Mouse (Mus musculus) stomach, embryonic 15.5 days (tissue): Measurements from ENCODE around the gene Gm49342. TPM values are rescaled to one million over a fixed set of nuclear protein-coding genes. Genes with fewer than 3 reads are reported as not detected.
"Not testable (repeated sequence)": the region's sequence is repeated elsewhere in the genome, so short reads cannot be mapped to it uniquely, and the experiment has no call there.

Experiments
- ATAC-seq: fragments of 200-750 bp; cut with Nextera tagmentation; 2 replicates; pipeline ENCODE4 v1.8.0; 2017; ENCODE audit warnings: low read depth, moderate number of reproducible peaks, moderate TSS enrichment; ENCODE audit not compliant: insufficient read depth, low FRiP score
- H3K27ac ChIP-seq: fragments of 300-500 bp; sonication (generic); 2 replicates; pipeline ENCODE4 v1.5.1; 2015; ENCODE audit warnings: mild to moderate bottlenecking, inconsistent platforms
- H3K27me3 ChIP-seq: fragments of 300-500 bp; sonication (generic); replicated peaks from 2 replicates; pipeline ENCODE4 v1.6.1; 2015; ENCODE audit warnings: inconsistent platforms
- H3K36me3 ChIP-seq: fragments of 300-500 bp; sonication (generic); 2 replicates; pipeline ENCODE4 v1.6.1; 2015; ENCODE audit warnings: inconsistent platforms
- H3K4me1 ChIP-seq: fragments of 300-500 bp; sonication (generic); 2 replicates; pipeline ENCODE4 v1.6.1; 2015; ENCODE audit warnings: inconsistent platforms
- H3K4me2 ChIP-seq: fragments of 300-500 bp; sonication (generic); 2 replicates; pipeline ENCODE4 v1.6.1; 2015; ENCODE audit warnings: mild to moderate bottlenecking, inconsistent platforms
- H3K4me3 ChIP-seq: fragments of 300-500 bp; sonication (generic); replicated peaks from 2 replicates; pipeline ENCODE4 v1.5.1; 2015; ENCODE audit warnings: inconsistent platforms
- H3K9ac ChIP-seq: fragments of 300-500 bp; sonication (generic); 2 replicates; pipeline ENCODE4 v1.6.1; 2015; ENCODE audit warnings: inconsistent platforms
- H3K9me3 ChIP-seq: fragments of 300-500 bp; sonication (generic); 2 replicates; pipeline ENCODE4 v1.6.1; 2016; ENCODE audit warnings: inconsistent platforms
- WGBS: fragments of 180-500 bp; shearing (Covaris S2); methylation state at CpG from one replicate; pipeline ENCODE4 v1.1.7; 2015; 5-methylcytosine and 5-hydroxymethylcytosine counted together
- polyA plus RNA-seq: library from polyadenylated mRNA; unstranded; fragments of >200 nt; fragmentation: Nextera tagmentation; extraction: Ambion mirVana; gene quantifications from 2 replicates; pipeline ENCODE4 v1.2.1, GENCODE M21; 2015

Gene Gm49342
- polyA plus RNA-seq: not detected in 2 replicates

DNA sequence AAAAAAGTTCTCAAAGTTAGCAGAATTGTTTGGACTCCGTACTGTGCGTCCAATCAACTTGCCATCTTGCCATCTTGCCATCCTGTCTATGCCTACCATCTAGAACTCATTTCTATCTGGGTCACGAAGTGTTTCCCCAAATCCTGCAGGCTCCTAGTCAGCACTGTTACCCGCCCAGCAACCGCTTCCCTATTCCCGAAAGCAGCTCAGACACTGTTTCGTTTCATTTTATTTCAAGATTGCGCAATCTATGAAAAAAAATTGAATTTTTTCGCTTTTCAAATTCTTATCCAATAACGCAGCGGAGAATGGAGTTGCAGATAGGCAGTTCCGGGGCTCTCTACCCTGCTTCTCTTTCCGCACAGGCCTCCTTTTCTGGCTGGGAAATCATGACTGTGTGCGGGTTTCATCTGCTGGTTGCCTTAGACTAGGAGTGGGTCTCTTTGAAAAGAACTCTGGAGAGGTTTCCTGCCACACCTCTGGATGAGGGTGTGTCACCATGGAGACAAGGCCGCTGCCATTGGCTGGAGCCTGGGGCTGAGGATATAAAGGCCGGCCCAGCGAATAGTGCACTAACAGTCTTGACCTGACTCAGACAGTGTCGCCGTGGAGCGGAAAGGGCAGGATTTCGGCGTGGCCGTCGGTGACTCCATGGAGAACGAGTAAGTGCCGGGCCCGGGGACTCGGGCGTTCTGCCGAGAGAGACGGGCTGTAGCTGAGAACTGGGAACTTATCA lies at the start of gene Gm49342:
TSS of gene Gm49342 (plus strand) at position 586 of the 736 bp plus-strand sequence.
- Histone ChIP-seq H3K36me3 (no peaks in the 10 kb centered on the region), H3K4me1 (no peaks in the 10 kb centered on the region), H3K27me3 (no peaks in the 10 kb centered on the region), H3K27ac (peak within 1 kb of the TSS; percentile 92), H3K9ac (peak within 1 kb of the TSS; percentile 26; the same call in 1 of the 2 replicates), H3K4me2 (peak within 1 kb of the TSS; percentile 60), H3K4me3 (peak within 1 kb of the TSS; percentile 54), H3K9me3 (no peaks in the 10 kb centered on the region)
- WGBS: 10% methylated on average over 31 of the region's 31 CpGs
- ATAC-seq: peak; percentile 98

DNA sequence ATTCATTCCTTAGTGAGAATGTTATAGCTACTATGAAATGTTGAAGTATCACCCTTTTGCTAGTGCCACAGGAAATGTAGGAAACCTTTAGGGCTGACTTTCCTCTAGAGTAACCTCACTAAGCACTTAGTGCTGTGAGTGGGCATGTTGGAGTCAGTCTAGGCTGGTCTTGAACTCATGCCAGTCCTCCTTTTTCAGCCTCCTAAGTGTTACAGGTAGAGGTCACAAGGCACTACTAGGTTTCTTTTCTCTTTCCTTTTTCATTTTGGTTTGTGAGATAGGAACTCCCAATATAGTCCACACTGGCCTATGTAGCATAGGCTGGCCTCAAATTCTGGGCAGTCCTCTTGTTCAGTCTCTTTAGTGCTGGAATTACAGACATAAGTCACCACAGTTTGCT lies 48.9 kb upstream of the Gm49342 start:
- H3K9me3 ChIP-seq: no peaks in the 10 kb centered on the region
- H3K9ac ChIP-seq: no peak overlapping the region
- H3K27me3 ChIP-seq: 0 out of 2 replicates have a peak, but pooled peaks cover 3% of the 10 kb centered on the region
- H3K4me3 ChIP-seq: no peak overlapping the region
- ATAC-seq: no peak
- no peak overlapping the region for H3K27ac ChIP-seq
- H3K4me1 ChIP-seq: peaks cover 13% of the 10 kb centered on the region; the same call in 1 of the 2 replicates
- H3K4me2 ChIP-seq: no peak overlapping the region
- H3K36me3 ChIP-seq: no peaks in the 10 kb centered on the region

- Histone ChIP-seq H3K36me3 (no peaks in the 10 kb centered on the region), H3K4me2 (peak overlapping the region; percentile 79), H3K4me1 (peaks cover 13% of the 10 kb centered on the region; the same call in 1 of the 2 replicates), H3K4me3 (peak overlapping the region; percentile 37), H3K9ac (peak overlapping the region; percentile 31), H3K27me3 (0 out of 2 replicates have a peak, but pooled peaks cover 3% of the 10 kb centered on the region), H3K9me3 (no peaks in the 10 kb centered on the region), H3K27ac (no peak overlapping the region)
- WGBS: 12% methylated on average over 19 of the region's 19 CpGs
- ATAC-seq: peak; percentile 14; the same call in 1 of the 2 replicates
These were observed 48.2 kb upstream of the Gm49342 start for GRCm38 (mm10) chr14:50895985-50896746.

DNA sequence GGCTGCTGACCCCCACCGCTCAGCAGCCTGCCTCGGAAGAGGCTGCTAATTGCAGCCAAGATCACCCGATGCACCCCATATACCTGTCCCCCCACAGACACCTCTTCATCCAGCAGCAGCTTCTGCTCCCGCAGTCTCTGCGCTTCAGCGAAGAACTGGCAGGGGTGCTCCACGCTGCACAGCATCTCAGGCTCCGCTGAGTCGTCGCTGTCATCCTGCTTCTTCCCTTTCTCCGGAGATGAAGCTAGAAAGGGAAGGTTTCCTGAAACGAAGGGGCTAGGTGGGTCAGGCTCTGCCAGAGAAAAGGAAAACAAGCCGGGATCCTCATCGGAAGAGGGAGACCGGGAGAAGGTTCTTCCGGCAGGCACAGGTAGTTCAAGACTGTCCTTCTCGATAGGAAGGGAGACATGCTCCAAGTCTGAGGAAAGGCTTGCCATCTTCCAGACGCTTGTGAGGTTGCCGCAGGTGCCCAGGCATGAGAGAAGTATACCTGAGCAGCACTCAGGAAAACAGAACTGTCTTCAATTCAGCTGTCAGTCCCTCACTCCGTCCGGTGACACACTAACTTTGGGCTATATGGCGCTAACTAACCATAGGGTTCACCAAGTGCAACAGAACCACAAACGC lies 47.5 kb upstream of the Gm49342 start:
- no peak for ATAC-seq
- peak overlapping the region; percentile 37 for H3K4me3 ChIP-seq
- no peak overlapping the region for H3K27ac ChIP-seq
- 20% methylated on average over 23 of the region's 23 CpGs for WGBS
- H3K4me1 ChIP-seq: peaks cover 13% of the 10 kb centered on the region; the same call in 1 of the 2 replicates
- peak overlapping the region; percentile 79 for H3K4me2 ChIP-seq
- H3K9me3 ChIP-seq: no peaks in the 10 kb centered on the region
- H3K36me3 ChIP-seq: no peaks in the 10 kb centered on the region
- H3K9ac ChIP-seq: peak overlapping the region; percentile 31
- 0 out of 2 replicates have a peak, but pooled peaks cover 3% of the 10 kb centered on the region for H3K27me3 ChIP-seq

GRCm38 (mm10) chr14:50897374-50897765 lies 46.9 kb upstream of the Gm49342 start, which contains the start of gene Klhl33:
Gene Klhl33, minus strand, starts transcription at chr14:50897507.
- H3K27ac ChIP-seq: no peak within 1 kb of the TSS
- 53% methylated on average over 7 of the region's 7 CpGs for WGBS

GRCm38 (mm10) chr14:50897992-50898391 lies 46.3 kb upstream of the Gm49342 start:
- H3K4me3 ChIP-seq, H3K4me2 ChIP-seq, H3K9ac ChIP-seq, ATAC-seq, H3K36me3 ChIP-seq, H3K9me3 ChIP-seq, H3K27ac ChIP-seq, H3K27me3 ChIP-seq, H3K4me1 ChIP-seq: not testable (repeated sequence)
- WGBS: 89% methylated on average over 2 of the region's 2 CpGs

More at GRCm38 (mm10) chr14:50897374-50897765, 46.9 kb upstream of the Gm49342 start, which contains the start of gene Klhl33:
- ATAC-seq: no peak
- H3K4me3 ChIP-seq: peak within 1 kb of the TSS; percentile 37
- no peaks in the 10 kb centered on the region for H3K36me3 ChIP-seq
- H3K27me3 ChIP-seq: 0 out of 2 replicates have a peak, but pooled peaks cover 3% of the 10 kb centered on the region
- H3K4me2 ChIP-seq: peak within 1 kb of the TSS; percentile 79
- peak within 1 kb of the TSS; percentile 31 for H3K9ac ChIP-seq
- H3K4me1 ChIP-seq: peaks cover 13% of the 10 kb centered on the region; the same call in 1 of the 2 replicates
- H3K9me3 ChIP-seq: no peaks in the 10 kb centered on the region

DNA sequence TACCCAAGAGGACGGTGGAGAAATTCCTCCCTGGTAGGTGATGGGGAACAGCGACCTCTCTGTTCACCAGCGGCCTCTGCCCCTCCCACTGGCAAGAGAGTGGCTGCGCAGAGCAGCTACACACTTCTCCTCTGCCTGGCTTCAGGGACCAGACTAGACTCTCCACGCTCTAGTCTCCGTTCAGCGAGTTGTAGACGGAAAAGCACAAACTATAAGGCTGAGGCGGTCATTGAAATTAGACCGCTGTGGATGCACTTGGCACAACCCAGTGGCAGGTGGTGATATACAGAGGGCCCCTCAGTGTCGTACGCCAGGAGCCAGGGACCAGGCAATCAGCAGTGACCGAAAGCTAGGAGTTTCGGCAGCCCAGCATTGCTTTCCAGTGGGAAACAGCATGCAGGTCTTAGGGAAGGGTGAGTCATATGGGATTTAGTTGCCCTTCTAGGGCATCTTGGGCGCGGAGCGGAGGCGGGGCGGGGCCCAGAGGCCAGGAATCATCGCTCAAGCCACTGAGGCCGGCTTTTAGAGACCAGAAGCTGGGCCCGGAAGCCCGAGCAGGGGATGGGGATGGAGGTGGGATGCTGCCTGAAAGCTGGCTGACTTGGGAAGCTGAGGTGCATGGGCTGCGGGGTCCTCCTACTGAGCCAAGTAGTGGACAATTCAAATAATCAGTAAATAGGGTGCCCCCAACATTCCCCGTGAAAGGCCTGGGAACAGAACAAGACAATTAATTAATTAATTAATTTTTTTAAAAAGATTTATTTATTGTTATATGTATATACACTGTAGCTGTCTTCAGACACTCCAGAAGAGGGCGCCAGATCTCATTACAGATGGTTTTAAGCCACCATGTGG lies 40.1 kb upstream of the Gm49342 start:
- Histone ChIP-seq H3K9ac (no peak overlapping the region), H3K27ac (0 out of 2 replicates have a peak overlapping the region, but pooled peaks have one; percentile 11), H3K4me3 (peak overlapping the region; percentile 40), H3K36me3 (no peaks in the 10 kb centered on the region), H3K27me3 (no peaks in the 10 kb centered on the region), H3K9me3 (no peaks in the 10 kb centered on the region), H3K4me2 (peak overlapping the region; percentile 76), H3K4me1 (0 out of 2 replicates have a peak, but pooled peaks cover 2% of the 10 kb centered on the region)
- ATAC-seq: peak; percentile 87
- WGBS: 6% methylated on average over 26 of the region's 26 CpGs

DNA sequence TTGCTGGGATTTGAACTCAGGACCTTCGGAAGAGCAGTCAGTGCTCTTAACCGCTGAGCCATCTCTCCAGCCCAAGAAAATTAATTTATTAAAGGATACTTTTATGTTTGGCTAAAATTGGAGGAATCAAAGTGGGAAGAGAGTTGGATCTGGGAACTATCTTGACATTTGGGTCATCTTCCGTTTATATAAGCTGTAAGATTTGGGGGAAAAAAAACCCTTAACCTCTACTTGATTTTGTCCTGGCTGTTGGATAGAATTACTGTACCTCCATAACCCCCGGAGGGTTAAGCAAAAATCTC lies 39.5 kb upstream of the Gm49342 start:
- Histone ChIP-seq H3K9ac (no peak overlapping the region), H3K4me1 (0 out of 2 replicates have a peak, but pooled peaks cover 2% of the 10 kb centered on the region), H3K27ac (no peak overlapping the region), H3K4me2 (no peak overlapping the region), H3K36me3 (no peaks in the 10 kb centered on the region), H3K4me3 (no peak overlapping the region), H3K27me3 (no peaks in the 10 kb centered on the region), H3K9me3 (no peaks in the 10 kb centered on the region)
- WGBS: 87% methylated on average over 4 of the region's 4 CpGs
- ATAC-seq: no peak

DNA sequence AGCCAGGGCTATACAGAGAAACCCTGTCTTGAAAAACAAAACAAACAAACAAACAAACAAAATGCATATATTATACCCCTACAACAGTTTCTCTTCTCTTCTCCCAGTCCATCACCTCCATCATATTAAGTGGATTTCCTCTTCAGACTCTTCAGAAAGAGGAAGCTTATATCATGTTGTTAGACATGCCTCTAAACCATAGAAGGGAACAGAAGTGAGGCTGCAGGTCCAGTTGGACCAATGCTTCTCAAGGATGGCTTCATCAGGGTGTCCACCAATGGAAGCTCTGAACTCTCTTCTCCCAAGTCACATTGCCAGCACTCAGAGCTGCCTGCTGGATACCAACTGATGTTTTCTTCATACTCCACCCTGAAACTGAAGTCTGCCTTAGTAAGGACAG lies 39.0 kb upstream of the Gm49342 start:
- not testable (repeated sequence) for H3K36me3 ChIP-seq, H3K4me1 ChIP-seq, H3K4me3 ChIP-seq, H3K9ac ChIP-seq, H3K27ac ChIP-seq, H3K4me2 ChIP-seq, H3K27me3 ChIP-seq, H3K9me3 ChIP-seq, ATAC-seq

GRCm38 (mm10) chr14:50908126-50908525 lies 36.2 kb upstream of the Gm49342 start:
- WGBS: 69% methylated on average over 4 of the region's 4 CpGs
- ATAC-seq: no peak
- Histone ChIP-seq H3K36me3 (peaks cover 8% of the 10 kb centered on the region), H3K4me1 (0 out of 2 replicates have a peak, but pooled peaks cover 2% of the 10 kb centered on the region), H3K27me3 (no peaks in the 10 kb centered on the region), H3K27ac (no peak overlapping the region), H3K9me3 (no peaks in the 10 kb centered on the region), H3K9ac (no peak overlapping the region), H3K4me3 (no peak overlapping the region), H3K4me2 (no peak overlapping the region)

GRCm38 (mm10) chr14:50911356-50911755 lies 33.0 kb upstream of the Gm49342 start:
- H3K4me2 ChIP-seq: no peak overlapping the region
- peaks cover 27% of the 10 kb centered on the region for H3K36me3 ChIP-seq
- no peaks in the 10 kb centered on the region for H3K4me1 ChIP-seq
- 49% methylated on average over 3 of the region's 3 CpGs for whole genome bisulfite sequencing
- no peak for ATAC-seq
- no peaks in the 10 kb centered on the region for H3K27me3 ChIP-seq
- no peaks in the 10 kb centered on the region for H3K9me3 ChIP-seq
- no peak overlapping the region for H3K4me3 ChIP-seq
- H3K27ac ChIP-seq: no peak overlapping the region
- H3K9ac ChIP-seq: no peak overlapping the region
